Mouse (Mus musculus) midbrain, embryonic 16.5 days (tissue): ENCODE measurements around the gene Hist1h2af. TPM values are rescaled to one million over a fixed set of nuclear protein-coding genes. Genes with fewer than 3 reads are reported as not detected.
A peak's percentile ranks its signal among the peaks of the same experiment; 100 is the strongest.
"Not testable (repeated sequence)": the region's sequence is repeated elsewhere in the genome, so short reads cannot be mapped to it uniquely, and the experiment has no call there.

Source experiments
- ATAC-seq: fragments of 200-750 bp; cut with Nextera tagmentation; 2 replicates; pipeline ENCODE4 v1.8.0; 2017; ENCODE audit warnings: moderate TSS enrichment
- H3K27ac ChIP-seq: fragments of 300-500 bp; sonication (generic); 2 replicates; pipeline ENCODE4 v1.5.1; 2014; ENCODE audit warnings: mild to moderate bottlenecking, low read length, mixed read lengths
- H3K27me3 ChIP-seq: fragments of 300-500 bp; sonication (generic); 2 replicates; pipeline ENCODE4 v1.6.1; 2014; ENCODE audit warnings: low read depth, low read length, mixed read lengths; ENCODE audit not compliant: control insufficient read depth, insufficient read depth
- H3K36me3 ChIP-seq: fragments of 300-500 bp; sonication (generic); 2 replicates; pipeline ENCODE4 v1.6.1; 2014; ENCODE audit warnings: mild to moderate bottlenecking, low read length, moderate library complexity, mixed read lengths; ENCODE audit not compliant: control insufficient read depth, insufficient read depth
- H3K4me1 ChIP-seq: fragments of 300-500 bp; sonication (generic); 2 replicates; pipeline ENCODE4 v1.6.1; 2014; ENCODE audit warnings: mild to moderate bottlenecking, low read length, mixed read lengths; ENCODE audit not compliant: control insufficient read depth, insufficient read depth
- H3K4me2 ChIP-seq: fragments of 300-500 bp; sonication (generic); 2 replicates; pipeline ENCODE4 v1.6.1; 2014; ENCODE audit warnings: mild to moderate bottlenecking, low read length, mixed read lengths
- H3K4me3 ChIP-seq: fragments of 300-500 bp; sonication (generic); 2 replicates; pipeline ENCODE4 v1.5.1; 2014; ENCODE audit warnings: low read depth, mild to moderate bottlenecking, low read length, moderate library complexity, mixed read lengths
- H3K9ac ChIP-seq: fragments of 300-500 bp; sonication (generic); 2 replicates; pipeline ENCODE4 v1.6.1; 2014; ENCODE audit warnings: low read depth, low read length, mixed read lengths
- H3K9me3 ChIP-seq: fragments of 300-500 bp; sonication (generic); replicated peaks from 2 replicates; pipeline ENCODE4 v1.6.1; 2014; ENCODE audit warnings: mild to moderate bottlenecking, low read length, mixed read lengths; ENCODE audit not compliant: control insufficient read depth, poor library complexity, severe bottlenecking
- WGBS: fragments of 180-500 bp; shearing (Covaris S2); extraction: QIAGEN DNeasy Blood & Tissue Kit; methylation state at CpG from one replicate; pipeline ENCODE4 v1.1.7; 2014; 5-methylcytosine and 5-hydroxymethylcytosine counted together
- polyA plus RNA-seq: library from polyadenylated mRNA; unstranded; fragments of >200 nt; fragmentation: Nextera tagmentation; extraction: Ambion mirVana; gene quantifications from 2 replicates; pipeline ENCODE4 v1.2.1, GENCODE M21; 2015

Hist1h2af gene
- polyA plus RNA-seq, 1 experiment from 2014 or later: not detected

- peaks cover 25% of the 10 kb centered on the region for H3K4me1 ChIP-seq
- not testable (repeated sequence) for H3K9me3 ChIP-seq, H3K36me3 ChIP-seq, H3K27me3 ChIP-seq, ATAC-seq
- H3K4me2 ChIP-seq: peak overlapping the region; percentile 78
- peak overlapping the region; percentile 60 for H3K9ac ChIP-seq
- 0% methylated on average over 9 of the region's 40 CpGs for WGBS
- H3K4me3 ChIP-seq: peak overlapping the region; percentile 40
- H3K27ac ChIP-seq: peak overlapping the region; percentile 75
Measured at GRCm38 (mm10) chr13:23575864-23576313, 42.2 kb downstream of the Hist1h2af start.

- Histone ChIP-seq H3K27ac (no peak overlapping the region; the same call in 1 of the 2 replicates), H3K27me3 (no peaks in the 10 kb centered on the region), H3K9ac (no peak overlapping the region; the same call in 1 of the 2 replicates), H3K36me3 (no peaks in the 10 kb centered on the region), H3K4me3 (peak overlapping the region; percentile 40), H3K9me3 (no peaks in the 10 kb centered on the region), H3K4me2 (peak overlapping the region; percentile 78), H3K4me1 (peaks cover 27% of the 10 kb centered on the region)
- no peak for ATAC-seq
- WGBS: 8% methylated on average over 7 of the region's 7 CpGs
Measured at GRCm38 (mm10) chr13:23576351-23576881, 42.7 kb downstream of the Hist1h2af start.

GRCm38 (mm10) chr13:23576906-23577639 lies 43.4 kb downstream of the Hist1h2af start:
- no peak overlapping the region for H3K27ac ChIP-seq
- 46% methylated on average over 6 of the region's 6 CpGs for WGBS
- H3K4me2 ChIP-seq: peak overlapping the region; percentile 78
- no peaks in the 10 kb centered on the region for H3K36me3 ChIP-seq
- no peak overlapping the region for H3K9ac ChIP-seq
- H3K4me3 ChIP-seq: no peak overlapping the region
- no peaks in the 10 kb centered on the region for H3K9me3 ChIP-seq
- no peak for ATAC-seq
- peaks cover 26% of the 10 kb centered on the region for H3K4me1 ChIP-seq
- no peaks in the 10 kb centered on the region for H3K27me3 ChIP-seq

GRCm38 (mm10) chr13:23577835-23578234 lies 44.1 kb downstream of the Hist1h2af start:
- H3K36me3 ChIP-seq: no peaks in the 10 kb centered on the region
- 100% methylated on average over 1 of the region's 1 CpGs for WGBS
- H3K9ac ChIP-seq: no peak overlapping the region
- no peaks in the 10 kb centered on the region for H3K9me3 ChIP-seq
- no peak overlapping the region for H3K4me2 ChIP-seq
- no peaks in the 10 kb centered on the region for H3K27me3 ChIP-seq
- peaks cover 25% of the 10 kb centered on the region for H3K4me1 ChIP-seq
- H3K4me3 ChIP-seq: no peak overlapping the region
- ATAC-seq: no peak
- H3K27ac ChIP-seq: no peak overlapping the region

- peak within 1 kb of the TSS; percentile 94 for H3K4me2 ChIP-seq
- H3K9ac ChIP-seq: peak within 1 kb of the TSS; percentile 72
- peak within 1 kb of the TSS; percentile 51 for H3K4me3 ChIP-seq
- H3K9me3 ChIP-seq: no peaks in the 10 kb centered on the region
- no peaks in the 10 kb centered on the region for H3K27me3 ChIP-seq
- WGBS: under 1% methylated on average over 43 of the region's 43 CpGs
- peak within 1 kb of the TSS; percentile 80 for H3K27ac ChIP-seq
- peak; percentile 94 for ATAC-seq
- no peaks in the 10 kb centered on the region for H3K36me3 ChIP-seq
- peaks cover 25% of the 10 kb centered on the region for H3K4me1 ChIP-seq
Measured at GRCm38 (mm10) chr13:23581408-23582218, 47.9 kb downstream of the Hist1h2af start, which contains the start of gene Hist1h4d. Gene Hist1h4d, plus strand, starts transcription at chr13:23581598.

- Histone ChIP-seq H3K9me3 (no peaks in the 10 kb centered on the region), H3K9ac (peak overlapping the region; percentile 72), H3K27ac (peak overlapping the region; percentile 80), H3K4me2 (peak overlapping the region; percentile 94), H3K27me3 (no peaks in the 10 kb centered on the region), H3K36me3 (no peaks in the 10 kb centered on the region), H3K4me3 (peak overlapping the region; percentile 51), H3K4me1 (peaks cover 26% of the 10 kb centered on the region)
- no peak for ATAC-seq
- 5% methylated on average over 6 of the region's 6 CpGs for WGBS
Measured at GRCm38 (mm10) chr13:23582219-23583056, 48.7 kb downstream of the Hist1h2af start.

- no peak overlapping the region for H3K4me2 ChIP-seq
- no peak overlapping the region for H3K9ac ChIP-seq
- H3K27ac ChIP-seq: no peak overlapping the region
- no peak overlapping the region for H3K4me3 ChIP-seq
- H3K4me1 ChIP-seq: peaks cover 26% of the 10 kb centered on the region
- H3K36me3 ChIP-seq: no peaks in the 10 kb centered on the region
- no peak for ATAC-seq
- H3K27me3 ChIP-seq: no peaks in the 10 kb centered on the region
- no peaks in the 10 kb centered on the region for H3K9me3 ChIP-seq
Measured at GRCm38 (mm10) chr13:23583387-23584068, 49.8 kb downstream of the Hist1h2af start.
